Mouse (Mus musculus): ENCODE measurements at regions not wholly inside any gene's neighbourhood (a gene's known extent, or its start where the extent isn't known, plus 50 kb on each side); places are given as distances from the start of the nearest gene placed in this dataset.

GRCm38 (mm10) chr5:111946281-111946680 is 212.6 kb downstream of the Gm26897 start:
- DNase-seq (ENCODE audit: low spot score) = no peak

GRCm38 (mm10) chr5:111957698-111958097 is 224.0 kb downstream of the Gm26897 start:
- DNase-seq (ENCODE audit: low spot score) = no peak

- peak; percentile 11 for DNase-seq (ENCODE audit: low spot score)
These were observed 224.5 kb downstream of the Gm26897 start for GRCm38 (mm10) chr5:111958226-111958625.

- no peak for DNase-seq (ENCODE audit: low spot score)
These were observed 231.6 kb downstream of the Gm26897 start for GRCm38 (mm10) chr5:111965311-111965710.

DNA sequence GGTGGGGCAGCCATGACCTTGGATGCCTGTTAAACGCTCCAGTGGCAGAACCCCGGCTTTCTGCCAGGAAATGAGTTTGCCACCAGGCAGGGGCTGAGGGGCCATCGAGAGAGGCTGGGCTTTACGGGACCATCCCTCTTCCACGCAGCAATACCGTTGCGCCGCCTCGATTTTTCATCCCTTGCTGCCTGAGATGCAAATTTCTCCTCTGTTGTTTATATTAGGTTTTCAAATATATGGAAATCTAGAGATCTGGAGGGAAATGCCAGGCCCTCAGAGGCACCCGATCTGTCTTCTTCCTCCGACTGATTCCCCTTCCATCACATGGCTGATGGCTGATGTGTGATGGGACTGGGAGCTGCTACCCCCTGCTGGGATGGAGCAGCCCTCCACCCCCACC is 234.4 kb downstream of the Gm26897 start:
- DNase-seq (ENCODE audit: low spot score) = no peak

DNA sequence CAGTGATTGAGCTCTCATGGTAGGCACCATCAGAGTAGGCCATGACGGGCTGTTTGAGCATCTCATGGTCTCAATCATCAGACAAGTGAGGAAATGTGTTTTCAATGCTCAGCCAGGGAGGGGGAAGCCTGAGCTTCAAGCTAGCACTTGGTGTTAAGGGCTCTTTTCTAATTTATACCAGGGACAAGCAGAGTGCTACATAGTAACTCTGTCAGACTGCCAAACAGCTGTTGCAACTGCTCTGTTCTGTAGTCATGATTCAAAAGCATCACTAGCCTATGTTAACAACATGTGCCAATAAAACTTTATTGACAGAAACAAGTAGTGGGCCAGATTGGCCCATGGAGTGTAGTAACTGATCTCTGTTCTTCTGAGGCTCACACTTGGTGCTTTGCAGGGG is 235.0 kb downstream of the Gm26897 start:
- DNase-seq (ENCODE audit: low spot score) = no peak

- no peak for DNase-seq (ENCODE audit: low spot score)
These were observed 237.5 kb downstream of the Gm26897 start for GRCm38 (mm10) chr5:111971193-111971592.

GRCm38 (mm10) chr5:111971952-111972351 is 238.2 kb downstream of the Gm26897 start:
- DNase-seq (ENCODE audit: low spot score) = no peak

GRCm38 (mm10) chr5:111975686-111976085 is 242.0 kb downstream of the Gm26897 start:
- no peak for DNase-seq (ENCODE audit: low spot score)

- no peak for DNase-seq (ENCODE audit: low spot score)
These were observed 245.9 kb downstream of the Gm26897 start for GRCm38 (mm10) chr5:111979601-111980000.

DNA sequence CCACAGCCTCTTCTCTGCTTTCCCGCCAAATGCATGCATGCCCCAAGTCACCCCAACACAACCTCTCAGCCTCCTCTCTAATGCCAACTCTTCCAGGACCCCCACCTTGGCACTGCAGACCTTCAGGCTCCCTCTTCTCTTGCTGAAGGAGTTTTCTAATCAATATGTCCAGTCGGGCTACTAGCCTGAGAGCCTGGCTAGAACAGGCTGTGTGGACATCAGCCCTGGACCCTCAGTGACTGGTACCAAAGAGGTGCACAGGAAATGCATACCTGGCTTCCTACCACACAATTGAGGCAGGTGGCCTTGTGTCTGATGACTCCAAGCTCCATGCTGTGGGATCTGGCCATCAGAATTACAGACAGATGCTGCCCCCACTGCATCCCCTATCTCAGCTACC is 248.4 kb downstream of the Gm26897 start:
- DNase-seq (ENCODE audit: low spot score) = no peak

DNA sequence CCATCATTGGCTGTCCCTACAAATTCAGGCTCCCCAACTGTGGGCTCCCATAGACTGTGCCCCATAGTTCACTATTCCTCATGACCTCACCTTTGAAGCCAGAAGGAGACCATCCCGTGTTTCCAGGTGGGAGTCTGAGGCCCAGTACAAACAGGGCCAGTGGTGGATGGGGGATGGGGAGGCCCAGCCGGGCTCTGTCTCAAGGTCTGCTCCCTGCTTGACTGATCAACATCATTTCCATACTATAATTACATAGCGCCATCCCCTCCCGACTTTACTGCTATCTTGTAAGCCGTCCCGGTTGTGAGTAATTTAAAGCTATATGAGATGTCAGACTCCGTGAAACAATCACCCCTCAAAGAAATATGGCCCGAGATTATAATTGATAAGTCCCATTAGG is 252.3 kb downstream of the Gm26897 start:
- no peak for DNase-seq (ENCODE audit: low spot score)

DNA sequence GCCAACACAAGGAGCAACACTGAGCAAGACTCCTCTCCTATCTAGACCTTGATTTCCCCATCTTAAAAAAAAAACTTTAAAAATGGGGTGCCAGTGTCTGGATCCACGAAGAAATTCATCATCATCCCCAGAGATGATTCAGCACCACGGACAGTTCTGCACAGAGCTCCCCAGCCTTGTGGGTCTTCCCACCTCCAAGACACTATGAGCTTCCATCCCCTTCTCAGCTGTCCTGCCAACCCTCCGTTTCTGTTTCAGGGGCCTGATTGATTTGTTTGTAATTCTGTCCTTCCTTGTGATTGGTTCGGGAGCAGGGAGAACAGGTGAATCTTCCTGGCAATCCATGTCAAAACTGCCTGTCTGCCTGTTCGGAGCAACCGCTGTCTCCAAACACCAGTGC is 253.3 kb downstream of the Gm26897 start:
- DNase-seq (ENCODE audit: low spot score) = no peak

- DNase-seq (ENCODE audit: low spot score) = no peak
These were observed 258.1 kb downstream of the Gm26897 start for GRCm38 (mm10) chr5:111991805-111992204.

- no peak for DNase-seq (ENCODE audit: low spot score)
These were observed 259.1 kb downstream of the Cryba4 start for GRCm38 (mm10) chr5:111993221-111993620.

GRCm38 (mm10) chr5:111993930-111994329 is 258.4 kb downstream of the Cryba4 start:
- no peak for DNase-seq (ENCODE audit: low spot score)

- no peak for DNase-seq (ENCODE audit: low spot score)
These were observed 255.5 kb downstream of the Cryba4 start for GRCm38 (mm10) chr5:111996806-111997205.

- DNase-seq (ENCODE audit: low spot score) = no peak
These were observed 250.3 kb downstream of the Cryba4 start for GRCm38 (mm10) chr5:112001742-112002701.

DNA sequence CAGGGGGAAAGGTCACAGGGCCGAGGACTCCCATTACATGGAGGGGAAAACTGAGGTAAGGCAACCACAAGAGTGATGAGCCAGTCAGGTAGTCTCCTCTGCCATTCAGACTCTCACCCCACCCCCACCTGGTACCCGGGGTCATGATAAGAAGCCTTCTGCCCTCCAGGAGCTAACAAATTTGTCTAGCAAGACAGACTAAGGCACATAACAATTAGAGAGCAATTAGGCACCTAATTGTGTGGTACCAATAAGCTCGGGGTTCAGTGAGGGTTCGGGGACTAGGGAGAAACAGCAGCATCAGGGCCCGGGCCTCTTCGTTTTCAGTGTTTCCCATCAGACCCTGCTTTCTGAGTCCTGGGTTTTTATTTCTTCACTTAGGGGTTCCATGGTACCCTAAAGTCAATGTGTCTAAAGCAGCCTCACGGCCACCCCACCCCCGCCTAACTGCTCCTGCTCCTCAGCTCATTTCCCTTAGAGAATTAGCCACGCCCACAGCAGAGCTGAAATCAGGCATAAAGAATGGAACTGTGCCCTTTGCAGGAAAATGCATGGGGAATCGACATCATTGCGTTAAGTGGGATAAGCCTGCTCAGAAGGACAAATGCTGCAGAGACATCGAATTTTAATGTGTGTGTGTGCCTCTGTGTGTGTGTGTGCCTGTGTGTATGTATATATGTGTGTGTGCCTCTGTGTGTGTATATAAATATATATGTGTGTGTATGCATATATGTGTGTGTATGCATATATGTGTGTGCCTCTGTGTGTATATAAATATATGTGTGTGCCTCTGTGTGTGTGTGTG is 249.3 kb downstream of the Cryba4 start:
- DNase-seq (ENCODE audit: low spot score) = no peak

GRCm38 (mm10) chr5:112004041-112004440 is 248.3 kb downstream of the Cryba4 start:
- no peak for DNase-seq (ENCODE audit: low spot score)

DNA sequence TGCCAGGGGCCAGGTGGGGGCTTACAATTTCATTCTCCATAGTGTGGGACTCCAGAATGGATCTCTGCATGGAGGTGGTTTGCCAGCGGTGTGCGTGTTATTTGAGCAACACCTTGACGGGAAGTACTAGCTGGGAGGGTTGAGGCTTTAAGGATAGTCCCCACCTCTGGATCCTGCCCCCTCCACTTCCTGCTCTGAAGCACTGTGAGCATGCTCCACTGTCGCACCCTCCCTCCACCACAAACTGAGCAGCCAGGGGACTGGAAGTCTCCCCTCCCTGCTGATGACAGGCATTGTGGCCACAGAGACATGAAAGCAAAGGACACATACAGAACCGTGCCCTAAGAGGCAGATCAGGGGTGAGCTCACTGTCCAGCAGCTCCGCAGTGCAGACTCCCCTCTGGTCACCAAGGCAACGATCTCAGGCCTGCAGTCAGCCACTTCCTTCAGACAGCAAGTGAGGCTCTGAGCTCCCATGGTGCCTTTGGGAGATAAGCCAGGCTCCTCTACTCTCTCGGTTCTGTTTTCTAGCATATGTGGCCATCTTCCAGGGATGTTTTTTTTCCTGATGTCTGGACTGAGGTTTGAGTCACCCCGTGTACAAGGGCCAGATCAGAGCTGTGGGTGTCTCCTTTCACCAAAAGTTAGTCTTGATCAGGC is 239.7 kb downstream of the Cryba4 start:
- no peak for DNase-seq (ENCODE audit: low spot score)

- no peak for DNase-seq (ENCODE audit: low spot score)
These were observed 233.4 kb downstream of the Cryba4 start for GRCm38 (mm10) chr5:112018925-112019324.
